Mouse (Mus musculus) cerebellum, postnatal 25 days (tissue): ENCODE data around the gene Sh3tc1.
A peak's percentile ranks its signal among the peaks of the same experiment; 100 is the strongest.

Source experiments
- DNase-seq, 2 experiments: peaks; one replicate each; pipeline ENCODE4 v3.0.0; 2021; ENCODE audit warnings: mixed read lengths in 2 of 2

Gene Sh3tc1

GRCm38 (mm10) chr5:35719343-35719742 is 20.4 kb downstream of the Sh3tc1 start:
- DNase-seq = no peak

GRCm38 (mm10) chr5:35718817-35719216 is 21.0 kb downstream of the Sh3tc1 start:
- DNase-seq = no peak

GRCm38 (mm10) chr5:35717946-35718345 is 21.8 kb downstream of the Sh3tc1 start:
- peak; percentile 18 to 51 for DNase-seq

- DNase-seq = no peak
Measured at GRCm38 (mm10) chr5:35717455-35717854, 22.3 kb downstream of the Sh3tc1 start.

DNA sequence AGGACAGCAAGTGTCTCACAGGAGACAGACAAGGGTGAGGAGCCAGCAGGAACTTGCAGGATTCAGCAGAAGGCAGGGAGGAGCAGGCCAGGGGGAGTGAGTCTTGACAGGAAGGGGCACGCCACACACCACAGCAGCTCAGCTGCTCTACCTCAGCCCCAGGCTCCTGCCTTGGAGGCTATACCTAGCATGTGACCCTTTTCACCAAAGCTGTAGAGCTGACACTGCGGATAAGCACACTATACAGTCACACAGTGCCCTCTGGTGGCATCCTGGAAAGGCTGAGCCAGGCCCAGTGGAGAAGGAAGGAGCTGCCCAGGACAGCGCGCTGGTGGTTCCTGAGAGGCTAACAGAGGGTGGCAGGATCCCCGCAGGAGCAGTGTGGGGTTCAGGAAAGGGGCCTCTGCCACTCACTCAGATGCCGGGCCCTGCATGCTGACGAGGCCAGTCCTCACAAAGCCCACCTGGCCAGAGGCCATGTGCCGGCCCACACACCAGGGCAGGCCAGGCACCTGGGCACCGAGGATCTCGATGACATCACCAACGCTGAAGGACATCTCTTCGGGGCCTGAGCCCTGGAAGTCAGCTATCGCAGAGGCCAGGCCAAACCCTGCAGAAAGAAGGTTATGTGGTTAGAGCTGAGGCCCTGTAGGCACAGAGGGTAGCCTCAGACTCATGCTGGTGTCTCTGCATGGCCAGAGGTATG is 26.0 kb downstream of the Sh3tc1 start:
- peak; percentile 73 to 86 for DNase-seq

DNA sequence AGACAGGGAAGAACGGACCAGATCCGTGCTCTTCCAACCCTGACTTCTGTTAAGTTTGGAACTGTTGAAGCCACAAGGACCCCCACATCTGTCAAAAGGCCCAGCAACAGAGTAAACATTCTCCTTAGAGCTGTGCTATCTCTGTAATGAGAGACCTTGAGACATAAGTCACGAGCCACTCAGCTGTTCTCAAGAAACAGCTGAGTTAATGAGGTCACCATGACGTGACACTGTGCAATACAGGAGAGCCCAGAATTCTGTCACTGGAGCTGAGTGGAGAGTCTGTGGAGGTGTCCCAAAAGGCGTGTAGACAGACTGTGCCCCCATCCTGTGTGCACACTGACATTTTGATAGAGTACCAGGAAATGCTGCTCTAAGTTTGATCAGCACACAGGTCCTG is 27.3 kb downstream of the Sh3tc1 start:
- no peak for DNase-seq

- DNase-seq = no peak
Measured at GRCm38 (mm10) chr5:35710931-35711330, 28.9 kb downstream of the Sh3tc1 start.

DNA sequence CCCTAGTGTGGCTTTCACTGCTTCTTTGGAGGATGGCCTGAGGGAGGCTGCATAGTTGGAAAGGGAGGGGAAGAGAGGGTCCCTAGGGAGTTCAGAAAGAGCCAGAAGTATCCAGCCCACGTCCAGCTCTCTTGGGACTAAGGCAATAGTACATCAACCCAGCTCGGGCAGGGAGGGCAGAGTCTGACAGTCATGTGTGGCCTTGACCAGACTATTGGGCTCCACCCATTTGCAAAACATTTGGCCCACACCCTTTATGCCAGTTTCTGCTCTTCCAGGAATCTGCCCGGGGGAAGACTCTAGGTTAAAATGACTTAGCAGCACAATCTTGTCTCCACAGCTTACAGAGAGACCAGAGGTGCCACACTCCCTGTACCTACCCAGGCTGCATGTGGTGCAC is 29.3 kb downstream of the Sh3tc1 start:
- DNase-seq = no peak

- DNase-seq = no peak
Measured at GRCm38 (mm10) chr5:35705411-35705810, 34.4 kb downstream of the Sh3tc1 start.

DNA sequence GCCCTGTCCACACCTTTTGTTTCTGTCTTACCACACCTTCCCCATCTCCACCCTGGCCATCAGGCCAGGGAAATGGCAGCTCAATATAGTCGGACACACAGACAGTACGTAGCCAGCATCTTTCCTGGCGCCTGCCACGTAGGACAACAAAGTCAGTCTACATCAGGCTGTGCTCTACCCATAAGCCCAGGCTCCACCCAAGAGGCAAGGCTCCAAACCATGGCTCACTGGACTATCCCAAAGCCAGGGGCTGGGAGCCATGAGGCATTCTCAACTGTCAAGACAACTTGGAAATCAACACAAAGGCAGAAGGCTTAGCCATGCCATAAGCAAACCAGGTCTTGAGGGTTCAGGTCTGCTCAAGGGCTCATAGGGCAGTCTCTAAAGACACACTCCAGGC is 36.0 kb downstream of the Sh3tc1 start:
- no peak for DNase-seq

DNA sequence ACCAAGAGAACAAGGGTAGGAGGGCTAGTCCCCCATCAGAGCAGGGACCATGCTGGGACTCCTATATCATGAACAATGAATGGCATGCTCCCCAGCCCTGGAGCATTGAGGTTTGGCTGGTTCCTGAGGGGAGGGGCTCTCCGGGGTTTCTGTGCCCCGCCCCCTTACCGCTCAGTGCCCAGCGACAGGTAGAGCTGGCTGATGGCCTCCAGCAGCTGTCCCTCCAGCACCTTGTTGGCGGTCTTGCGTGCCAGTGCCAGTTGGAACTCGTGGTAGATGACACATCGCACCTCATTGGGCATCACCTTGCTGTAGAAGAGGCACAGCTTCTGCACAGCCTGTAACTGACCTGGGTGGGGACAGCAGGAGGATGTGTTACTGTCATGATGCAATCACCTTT is 36.6 kb downstream of the Sh3tc1 start:
- DNase-seq = no peak

GRCm38 (mm10) chr5:35702582-35703140 is 37.1 kb downstream of the Sh3tc1 start:
- no peak for DNase-seq

DNA sequence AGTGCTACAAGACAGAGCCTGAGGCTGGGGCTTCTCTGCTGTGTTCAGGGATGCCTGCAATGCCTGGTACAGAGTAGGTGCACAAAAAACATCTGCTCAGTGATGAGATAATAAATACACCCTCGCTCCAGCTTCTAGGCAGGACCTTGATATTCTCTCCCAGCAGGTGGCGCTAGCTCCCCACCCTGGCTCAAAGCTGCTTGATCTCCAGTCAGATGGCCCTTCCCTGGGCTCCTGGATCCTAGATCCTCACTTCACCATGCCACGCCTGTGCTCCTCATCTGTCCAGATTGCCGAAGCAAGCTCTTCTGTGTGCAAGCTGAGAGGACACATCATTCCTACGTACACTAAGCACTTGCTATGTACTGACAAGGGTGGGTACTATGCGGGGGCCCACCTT is 38.7 kb downstream of the Sh3tc1 start:
- DNase-seq = peak; percentile 67 to 80

DNA sequence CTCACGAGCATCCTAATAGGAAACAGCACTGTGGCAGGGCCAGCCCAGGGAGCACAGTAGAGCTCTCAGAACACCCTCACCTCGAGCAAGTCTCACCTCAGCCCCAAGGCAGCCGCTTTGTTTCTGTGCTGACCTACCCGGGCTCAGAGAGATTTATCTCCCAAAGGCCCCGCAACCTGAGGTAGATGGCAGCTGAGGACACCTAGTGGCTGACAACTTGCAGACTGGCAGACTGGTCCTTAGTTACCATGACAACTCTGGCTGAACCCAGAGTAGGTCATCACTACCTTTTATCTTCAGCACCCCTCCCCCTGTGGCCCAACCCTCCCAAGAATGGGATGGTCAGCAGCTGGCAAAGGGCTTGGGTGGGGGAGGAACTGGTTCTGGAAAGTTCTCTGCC is 44.0 kb downstream of the Sh3tc1 start:
- peak in 1 of 2 experiments; percentile 39 for DNase-seq

DNA sequence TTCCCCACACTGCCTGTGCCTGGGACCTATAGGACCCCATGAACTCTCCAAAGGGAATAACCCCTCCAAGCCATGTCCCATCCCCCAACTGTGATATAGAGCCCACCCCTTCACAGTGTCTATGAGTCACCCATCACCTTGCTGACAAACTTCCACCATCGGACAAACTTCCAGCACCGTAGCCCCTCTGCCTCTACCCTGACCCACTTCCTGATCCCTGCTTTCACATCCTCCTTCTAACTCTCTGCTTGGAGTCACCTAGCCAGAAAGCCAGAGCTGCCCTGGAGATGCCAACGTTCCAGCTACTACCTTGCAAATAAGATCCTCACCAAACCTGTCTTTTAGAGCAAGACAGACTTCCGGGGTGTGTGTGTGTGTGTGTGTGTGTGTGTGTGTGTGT is 46.1 kb downstream of the Sh3tc1 start:
- DNase-seq = no peak

DNA sequence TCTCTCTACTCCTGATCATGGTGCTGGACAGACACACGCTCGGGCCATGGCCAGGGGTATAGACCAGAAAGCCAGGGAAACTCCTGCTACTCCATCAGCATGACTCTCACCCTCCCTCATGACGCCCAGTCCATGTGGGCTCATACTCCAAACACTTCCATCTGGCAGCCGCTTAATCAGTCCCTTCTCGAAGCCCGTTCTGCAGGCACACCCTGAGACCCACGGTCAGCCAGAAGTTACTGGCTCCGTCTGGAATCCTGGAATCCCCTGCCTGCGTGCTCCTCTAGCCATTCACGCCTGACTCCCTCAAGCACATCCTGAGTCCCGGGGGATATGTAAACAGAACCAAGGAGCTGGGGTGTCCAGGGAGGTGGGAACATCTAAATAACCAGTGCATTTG is 48.5 kb downstream of the Sh3tc1 start:
- no peak for DNase-seq

DNA sequence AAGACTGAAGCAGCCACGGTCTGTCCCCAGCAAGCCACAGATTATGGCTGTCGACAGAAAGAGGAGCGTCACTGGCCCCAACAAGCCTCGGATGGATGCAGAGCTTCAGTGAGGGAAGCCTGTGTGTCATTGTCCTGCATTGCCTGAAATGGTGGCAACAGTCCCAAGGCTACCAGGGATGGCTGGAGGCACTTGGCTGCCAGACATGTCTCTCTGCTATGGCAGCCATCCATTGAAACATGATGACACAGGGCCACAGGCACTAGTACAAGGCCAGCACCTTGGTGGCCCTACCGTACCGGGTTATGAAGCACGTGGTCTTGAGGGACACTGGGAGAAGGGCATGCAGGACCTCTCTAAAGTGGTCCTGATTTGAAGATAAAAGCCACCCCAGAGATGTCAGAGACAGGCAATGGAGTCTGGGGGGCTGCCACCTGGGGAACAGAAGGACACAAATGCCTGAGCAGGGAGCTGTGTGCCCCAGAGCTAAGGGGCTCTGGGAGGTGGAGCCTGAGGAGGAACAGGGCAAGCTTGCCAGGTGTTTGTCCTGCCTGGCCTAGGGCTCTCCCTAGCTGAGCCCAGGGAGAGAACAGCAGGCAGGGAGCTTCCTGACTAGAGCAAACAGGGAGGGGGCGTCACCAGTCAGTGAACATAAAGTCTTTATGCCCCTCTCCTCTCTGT is 49.2 kb downstream of the Sh3tc1 start:
- peak; percentile 37 to 50 for DNase-seq

DNA sequence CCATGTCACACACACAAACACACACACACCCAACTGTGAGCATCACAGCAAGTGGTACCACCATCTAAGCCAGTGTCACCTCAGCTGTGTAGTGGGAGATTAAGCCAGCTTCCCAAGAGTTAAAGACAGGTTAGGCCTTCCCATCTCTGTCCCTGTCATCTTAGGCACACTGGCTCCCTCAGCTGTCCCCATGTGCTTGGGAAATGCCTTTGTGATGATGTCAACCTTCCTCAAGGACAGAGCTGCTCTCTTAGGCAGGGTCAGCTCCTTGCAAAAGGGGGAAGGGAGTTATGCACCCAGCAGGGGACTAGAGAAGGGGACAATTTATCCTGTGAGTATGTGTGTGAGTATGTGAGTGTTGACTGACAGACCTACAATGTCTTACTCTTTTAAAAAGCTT is 50.4 kb downstream of the Sh3tc1 start:
- no peak for DNase-seq

DNA sequence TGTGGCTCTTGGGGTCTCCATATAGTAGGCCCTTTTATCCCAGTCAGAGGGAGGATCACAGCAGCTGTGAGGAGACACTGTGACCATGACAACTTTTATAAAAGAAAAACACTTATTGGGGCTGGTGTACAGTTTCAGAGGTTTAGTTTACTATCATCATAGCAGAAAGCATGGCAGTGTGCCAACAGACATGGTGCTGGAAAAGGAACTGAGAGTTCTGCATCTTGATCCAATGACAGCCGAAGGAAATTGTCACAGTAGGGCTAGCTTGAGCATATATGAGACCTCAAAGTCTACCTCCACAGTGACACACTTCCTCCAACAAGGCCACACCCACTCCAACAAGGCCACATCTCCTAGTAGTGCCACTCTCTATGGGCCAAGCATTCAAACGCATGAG is 50.9 kb downstream of the Sh3tc1 start:
- no peak for DNase-seq

- DNase-seq = no peak
Measured at GRCm38 (mm10) chr5:35687098-35687497, 52.7 kb downstream of the Sh3tc1 start.

- no peak for DNase-seq
Measured at GRCm38 (mm10) chr5:35686336-35686735, 53.5 kb downstream of the Sh3tc1 start.

- DNase-seq = no peak
Measured at GRCm38 (mm10) chr5:35685079-35685478, 54.7 kb downstream of the Sh3tc1 start.

DNA sequence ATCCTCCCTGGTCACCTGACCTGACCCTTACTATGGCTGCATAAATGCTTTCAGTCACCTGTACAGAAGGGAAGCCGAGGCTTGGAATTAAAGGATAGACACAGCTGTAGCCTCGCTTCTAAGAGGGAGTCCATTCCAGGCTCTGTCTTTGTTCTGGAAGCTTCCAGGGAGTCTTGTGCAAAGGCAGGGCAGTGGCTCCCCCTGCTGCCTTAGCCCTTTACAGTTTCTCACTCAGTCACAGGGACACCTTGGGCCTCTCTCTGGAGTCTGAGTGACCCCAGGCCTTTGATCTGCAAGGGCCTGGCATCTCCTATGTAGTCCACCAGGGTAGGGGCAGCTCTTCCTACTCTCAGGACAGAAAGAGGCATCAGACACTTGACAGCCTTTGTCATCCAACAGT is 58.8 kb downstream of the Sh3tc1 start:
- no peak for DNase-seq
